Mouse (Mus musculus) kidney, embryonic 15.5 days (tissue): ENCODE measurements around the gene Hcn2. TPM values are rescaled to one million over a fixed set of nuclear protein-coding genes. Genes with fewer than 3 reads are reported as not detected.
A peak's percentile ranks its signal among the peaks of the same experiment; 100 is the strongest.

ENCODE experiments used
- ATAC-seq: fragments of 200-750 bp; cut with Nextera tagmentation; replicated peaks from 2 replicates; pipeline ENCODE4 v1.8.0; 2017; ENCODE audit warnings: moderate TSS enrichment; ENCODE audit not compliant: low FRiP score
- H3K27ac ChIP-seq: fragments of 300-500 bp; sonication (generic); 2 replicates; pipeline ENCODE4 v1.5.1; 2015; ENCODE audit warnings: mild to moderate bottlenecking, inconsistent platforms
- H3K27me3 ChIP-seq: fragments of 300-500 bp; sonication (generic); 2 replicates; pipeline ENCODE4 v1.6.1; 2015; ENCODE audit warnings: inconsistent platforms
- H3K36me3 ChIP-seq: fragments of 300-500 bp; sonication (generic); 2 replicates; pipeline ENCODE4 v1.6.1; 2015; ENCODE audit warnings: inconsistent platforms
- H3K4me1 ChIP-seq: fragments of 300-500 bp; sonication (generic); 2 replicates; pipeline ENCODE4 v1.6.1; 2015; ENCODE audit warnings: inconsistent platforms
- H3K4me2 ChIP-seq: fragments of 300-500 bp; sonication (generic); 2 replicates; pipeline ENCODE4 v1.6.1; 2015; ENCODE audit warnings: moderate library complexity, mild to moderate bottlenecking, inconsistent platforms
- H3K4me3 ChIP-seq: fragments of 300-500 bp; sonication (generic); replicated peaks from 2 replicates; pipeline ENCODE4 v1.5.1; 2015; ENCODE audit warnings: mild to moderate bottlenecking, inconsistent platforms
- H3K9ac ChIP-seq: fragments of 300-500 bp; sonication (generic); 2 replicates; pipeline ENCODE4 v1.6.1; 2015; ENCODE audit warnings: mild to moderate bottlenecking, inconsistent platforms
- H3K9me3 ChIP-seq: fragments of 300-500 bp; sonication (generic); replicated peaks from 2 replicates; pipeline ENCODE4 v1.6.1; 2016; ENCODE audit warnings: inconsistent platforms
- WGBS: fragments of 180-500 bp; shearing (Covaris S2); methylation state at CpG from one replicate; pipeline ENCODE4 v1.1.7; 2015; ENCODE audit warnings: mixed read lengths; 5-methylcytosine and 5-hydroxymethylcytosine counted together
- polyA plus RNA-seq: library from polyadenylated mRNA; unstranded; fragments of >200 nt; fragmentation: Nextera tagmentation; extraction: Ambion mirVana; gene quantifications from 2 replicates; pipeline ENCODE4 v1.2.1, GENCODE M21; 2015

Hcn2 gene
- polyA plus RNA-seq, 1 experiment from 2014 or later = 0.19 TPM

- WGBS = 4% methylated on average over 10 of the region's 10 CpGs
- Histone ChIP-seq H3K27ac (peak overlapping the region; percentile 87; the same call in 1 of the 2 replicates), H3K9ac (peak overlapping the region; percentile 91), H3K9me3 (no peaks in the 10 kb centered on the region), H3K4me2 (peak overlapping the region; percentile 86), H3K36me3 (peaks cover 35% of the 10 kb centered on the region), H3K27me3 (no peaks in the 10 kb centered on the region), H3K4me3 (peak overlapping the region; percentile 82), H3K4me1 (peaks cover 51% of the 10 kb centered on the region)
- ATAC-seq = no peak
These were observed 11.5 kb upstream of the Hcn2 start for GRCm38 (mm10) chr10:79704970-79705360.

DNA sequence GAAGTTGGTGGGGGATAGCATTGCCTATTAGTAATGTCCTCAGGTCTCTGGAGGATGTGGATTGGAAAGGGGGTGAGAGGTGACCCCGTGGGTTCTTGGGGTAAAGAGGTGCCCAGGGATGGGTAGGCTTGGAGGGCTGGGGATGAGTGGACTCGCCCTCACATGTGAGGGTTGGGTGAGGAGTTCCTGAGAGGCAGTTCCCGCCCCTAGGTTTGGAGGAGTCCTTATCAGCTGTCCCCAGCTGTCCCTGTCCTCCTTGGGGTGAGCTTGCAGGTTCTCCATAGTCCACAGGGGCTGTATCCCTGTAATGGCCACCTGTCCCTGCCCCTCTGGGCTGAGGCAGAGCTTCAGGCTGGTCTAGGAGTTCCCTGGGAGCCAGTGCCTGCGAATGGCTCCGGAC, 10.5 kb upstream of the Hcn2 start:
- H3K4me2 ChIP-seq = peak overlapping the region; percentile 86
- peaks cover 45% of the 10 kb centered on the region for H3K36me3 ChIP-seq
- H3K9ac ChIP-seq = peak overlapping the region; percentile 91; the same call in 1 of the 2 replicates
- peaks cover 47% of the 10 kb centered on the region for H3K4me1 ChIP-seq
- ATAC-seq = no peak
- H3K9me3 ChIP-seq = no peaks in the 10 kb centered on the region
- WGBS = 89% methylated on average over 5 of the region's 5 CpGs
- peak overlapping the region; percentile 82 for H3K4me3 ChIP-seq
- no peaks in the 10 kb centered on the region for H3K27me3 ChIP-seq
- H3K27ac ChIP-seq = no peak overlapping the region

DNA sequence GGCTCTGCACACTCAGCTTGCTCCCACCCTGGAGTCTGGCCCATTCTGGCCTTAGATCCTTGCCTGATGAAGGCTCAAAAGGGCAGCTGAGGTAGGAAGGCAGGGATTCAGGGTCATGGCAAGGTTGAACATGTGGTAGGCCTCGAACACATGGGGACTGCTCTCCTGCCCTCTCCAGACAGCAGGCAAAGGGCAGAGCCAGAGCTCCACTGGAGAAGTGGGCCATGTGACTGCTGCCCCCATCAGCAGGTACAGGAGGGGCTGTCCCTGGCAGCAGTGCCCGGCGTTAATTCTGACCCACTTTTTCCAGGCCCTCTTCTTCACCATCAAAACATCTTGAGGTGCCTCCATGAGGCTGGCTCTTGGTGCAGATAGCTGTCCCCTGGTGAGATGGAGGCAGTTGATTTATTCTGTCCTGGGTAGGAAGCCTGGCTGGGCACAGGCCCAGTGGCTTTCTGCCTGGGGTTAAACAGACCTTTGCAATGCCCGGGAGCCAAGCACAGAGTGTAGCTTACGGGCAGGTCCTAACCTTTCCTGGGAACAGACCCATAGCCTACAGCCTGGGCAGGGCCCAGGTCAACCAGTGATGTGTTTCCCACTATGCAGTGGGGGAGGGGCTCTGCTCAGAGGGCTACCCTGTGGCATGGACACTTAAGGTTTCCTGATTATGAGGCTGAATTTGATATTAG, 9.9 kb upstream of the Hcn2 start:
- peak overlapping the region; percentile 86 for H3K4me2 ChIP-seq
- H3K27ac ChIP-seq = no peak overlapping the region
- peak overlapping the region; percentile 82 for H3K4me3 ChIP-seq
- 71% methylated on average over 5 of the region's 5 CpGs for WGBS
- H3K36me3 ChIP-seq = peaks cover 51% of the 10 kb centered on the region
- no peaks in the 10 kb centered on the region for H3K27me3 ChIP-seq
- H3K4me1 ChIP-seq = peaks cover 41% of the 10 kb centered on the region
- peak overlapping the region; percentile 91; the same call in 1 of the 2 replicates for H3K9ac ChIP-seq
- H3K9me3 ChIP-seq = no peaks in the 10 kb centered on the region
- no peak for ATAC-seq

DNA sequence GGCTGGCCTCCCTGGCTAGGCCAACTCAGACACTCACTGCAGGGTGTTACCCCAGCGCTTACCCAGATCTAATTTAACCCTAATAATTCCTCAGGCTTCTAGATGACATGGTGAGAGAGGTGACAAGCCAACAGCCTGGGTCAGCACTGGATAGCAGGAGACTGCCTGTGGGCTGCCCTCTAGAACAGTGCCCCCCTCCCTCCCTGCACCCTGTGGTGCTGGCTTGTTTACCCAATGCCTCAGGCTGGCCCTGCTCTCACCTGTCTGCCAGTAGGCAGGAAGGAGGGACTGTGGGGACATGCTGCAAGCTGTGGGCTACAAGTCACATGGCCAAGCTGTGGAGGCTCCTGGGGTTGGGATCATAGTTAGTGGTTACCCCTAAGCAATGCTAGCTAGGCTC, 9.3 kb upstream of the Hcn2 start:
- Histone ChIP-seq H3K4me3 (no peak overlapping the region), H3K9me3 (no peaks in the 10 kb centered on the region), H3K4me1 (peaks cover 39% of the 10 kb centered on the region), H3K27ac (no peak overlapping the region), H3K27me3 (no peaks in the 10 kb centered on the region), H3K4me2 (no peak overlapping the region), H3K36me3 (peaks cover 57% of the 10 kb centered on the region), H3K9ac (0 out of 2 replicates have a peak overlapping the region, but pooled peaks have one; percentile 11)
- WGBS = 90% methylated on average over 1 of the region's 1 CpGs
- no peak for ATAC-seq

DNA sequence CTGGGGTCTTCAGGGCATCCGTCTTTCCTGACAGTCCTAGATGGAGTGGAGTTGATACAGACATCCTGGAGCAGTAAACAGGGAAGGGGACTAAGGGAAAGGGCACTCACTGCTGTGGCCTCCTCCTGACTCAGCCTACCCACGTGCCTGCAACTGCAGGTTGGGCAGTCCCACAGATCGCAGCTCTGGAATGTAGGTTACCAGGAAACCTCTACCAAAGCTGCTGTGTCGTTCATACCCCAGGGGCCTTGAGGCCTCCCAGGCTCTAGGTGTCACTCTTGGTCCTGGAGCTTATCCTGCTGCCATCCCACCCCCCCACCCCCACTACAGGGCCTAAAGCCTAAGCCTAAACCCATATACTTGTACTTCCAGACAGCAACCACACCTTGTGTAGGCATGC, 8.7 kb upstream of the Hcn2 start:
- H3K4me2 ChIP-seq = no peak overlapping the region
- peaks cover 58% of the 10 kb centered on the region for H3K36me3 ChIP-seq
- H3K4me3 ChIP-seq = no peak overlapping the region
- no peak overlapping the region for H3K27ac ChIP-seq
- peaks cover 39% of the 10 kb centered on the region for H3K4me1 ChIP-seq
- ATAC-seq = no peak
- H3K9me3 ChIP-seq = no peaks in the 10 kb centered on the region
- no peaks in the 10 kb centered on the region for H3K27me3 ChIP-seq
- 0 out of 2 replicates have a peak overlapping the region, but pooled peaks have one; percentile 11 for H3K9ac ChIP-seq
- WGBS = 68% methylated on average over 4 of the region's 4 CpGs

GRCm38 (mm10) chr10:79708668-79709067, 7.8 kb upstream of the Hcn2 start:
- H3K9ac ChIP-seq = no peak overlapping the region
- peaks cover 37% of the 10 kb centered on the region for H3K4me1 ChIP-seq
- 90% methylated on average over 21 of the region's 21 CpGs for WGBS
- no peak overlapping the region for H3K4me2 ChIP-seq
- H3K36me3 ChIP-seq = peaks cover 58% of the 10 kb centered on the region
- H3K27ac ChIP-seq = no peak overlapping the region
- no peaks in the 10 kb centered on the region for H3K27me3 ChIP-seq
- no peak for ATAC-seq
- H3K4me3 ChIP-seq = no peak overlapping the region
- H3K9me3 ChIP-seq = no peaks in the 10 kb centered on the region

GRCm38 (mm10) chr10:79709307-79709706, 7.1 kb upstream of the Hcn2 start:
- Histone ChIP-seq H3K27ac (no peak overlapping the region), H3K9me3 (no peaks in the 10 kb centered on the region), H3K9ac (no peak overlapping the region), H3K27me3 (peaks cover 6% of the 10 kb centered on the region; the same call in 1 of the 2 replicates), H3K4me1 (peaks cover 34% of the 10 kb centered on the region), H3K4me3 (no peak overlapping the region), H3K36me3 (peaks cover 58% of the 10 kb centered on the region), H3K4me2 (no peak overlapping the region)
- no peak for ATAC-seq
- WGBS = 77% methylated on average over 7 of the region's 7 CpGs

GRCm38 (mm10) chr10:79712029-79712428, 4.4 kb upstream of the Hcn2 start:
- Histone ChIP-seq H3K9ac (no peak overlapping the region), H3K27me3 (peaks cover 33% of the 10 kb centered on the region), H3K4me1 (peaks cover 22% of the 10 kb centered on the region), H3K4me2 (no peak overlapping the region), H3K4me3 (no peak overlapping the region), H3K9me3 (no peaks in the 10 kb centered on the region), H3K27ac (no peak overlapping the region), H3K36me3 (peaks cover 49% of the 10 kb centered on the region)
- peak; percentile 9; the same call in 1 of the 2 replicates for ATAC-seq
- WGBS = 82% methylated on average over 1 of the region's 1 CpGs

- no peaks in the 10 kb centered on the region for H3K9me3 ChIP-seq
- H3K4me2 ChIP-seq = no peak overlapping the region
- peaks cover 45% of the 10 kb centered on the region for H3K36me3 ChIP-seq
- ATAC-seq = peak; percentile 28; the same call in 1 of the 2 replicates
- H3K4me3 ChIP-seq = no peak overlapping the region
- peaks cover 39% of the 10 kb centered on the region for H3K27me3 ChIP-seq
- 14% methylated on average over 5 of the region's 6 CpGs for WGBS
- H3K27ac ChIP-seq = no peak overlapping the region
- H3K4me1 ChIP-seq = peaks cover 22% of the 10 kb centered on the region
- H3K9ac ChIP-seq = no peak overlapping the region
These were observed 3.8 kb upstream of the Hcn2 start for GRCm38 (mm10) chr10:79712499-79713126.

- Histone ChIP-seq H3K4me2 (no peak overlapping the region), H3K4me3 (no peak overlapping the region), H3K27ac (no peak overlapping the region), H3K36me3 (peaks cover 39% of the 10 kb centered on the region), H3K9me3 (no peaks in the 10 kb centered on the region), H3K9ac (no peak overlapping the region), H3K27me3 (peaks cover 44% of the 10 kb centered on the region), H3K4me1 (peaks cover 23% of the 10 kb centered on the region)
- ATAC-seq = no peak
- 40% methylated on average over 1 of the region's 1 CpGs for WGBS
These were observed 3.3 kb upstream of the Hcn2 start for GRCm38 (mm10) chr10:79713163-79713562.

DNA sequence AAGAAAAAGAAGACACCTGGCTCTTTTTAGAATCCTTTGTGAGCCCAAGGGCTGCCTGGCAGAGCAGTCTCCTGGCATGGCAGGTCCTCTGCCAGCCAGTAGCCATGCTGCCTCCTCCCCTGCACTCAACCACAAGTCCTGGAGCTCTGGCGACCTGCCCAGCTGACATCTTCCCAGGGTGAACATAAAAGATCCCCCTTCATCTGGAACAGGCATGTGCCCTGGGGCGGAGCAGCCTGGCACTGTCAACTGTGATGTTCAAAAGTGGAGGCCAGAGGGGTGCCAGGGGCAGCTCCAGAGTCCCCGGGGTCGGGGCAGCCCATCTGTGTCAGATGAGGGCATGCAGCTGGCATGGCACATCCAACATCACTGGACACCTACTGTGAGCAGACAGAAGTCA, 1.4 kb upstream of the Hcn2 start:
- Histone ChIP-seq H3K36me3 (peaks cover 22% of the 10 kb centered on the region), H3K9me3 (no peaks in the 10 kb centered on the region), H3K4me2 (no peak overlapping the region), H3K9ac (no peak overlapping the region), H3K4me1 (peaks cover 19% of the 10 kb centered on the region), H3K4me3 (no peak overlapping the region), H3K27ac (no peak overlapping the region), H3K27me3 (peaks cover 63% of the 10 kb centered on the region)
- ATAC-seq = no peak
- 63% methylated on average over 4 of the region's 4 CpGs for WGBS

DNA sequence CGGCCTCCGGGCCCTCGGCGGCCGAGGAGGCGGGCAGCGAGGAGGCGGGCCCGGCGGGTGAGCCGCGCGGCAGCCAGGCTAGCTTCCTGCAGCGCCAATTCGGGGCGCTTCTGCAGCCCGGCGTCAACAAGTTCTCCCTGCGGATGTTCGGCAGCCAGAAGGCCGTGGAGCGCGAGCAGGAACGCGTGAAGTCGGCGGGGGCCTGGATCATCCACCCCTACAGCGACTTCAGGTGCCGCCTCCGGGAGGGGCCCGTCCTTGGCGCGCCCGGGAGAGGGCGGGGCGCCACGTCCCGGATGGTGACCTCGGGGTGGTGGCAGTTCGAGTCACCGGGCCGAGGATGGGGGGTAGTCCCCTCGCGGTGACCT, 538 bp downstream of the Hcn2 start:
- H3K4me1 ChIP-seq = peaks cover 19% of the 10 kb centered on the region
- 1% methylated on average over 42 of the region's 44 CpGs for WGBS
- peaks cover 70% of the 10 kb centered on the region for H3K27me3 ChIP-seq
- peak overlapping the region; percentile 95 for H3K4me2 ChIP-seq
- no peak for ATAC-seq
- peak overlapping the region; percentile 18; the same call in 1 of the 2 replicates for H3K9ac ChIP-seq
- H3K4me3 ChIP-seq = peak overlapping the region; percentile 59
- peaks cover 2% of the 10 kb centered on the region for H3K36me3 ChIP-seq
- no peaks in the 10 kb centered on the region for H3K9me3 ChIP-seq
- no peak overlapping the region for H3K27ac ChIP-seq
